Mouse (Mus musculus) forebrain, embryonic 12.5 days (tissue): ENCODE measurements at regions not wholly inside any gene's neighbourhood (a gene's known extent, or its start where the extent isn't known, plus 50 kb on each side); places are given as distances from the start of the nearest gene placed in this dataset.

Experiments
- ATAC-seq: fragments of 200-750 bp; cut with Nextera tagmentation; 2 replicates; pipeline ENCODE4 v1.8.0; 2017; ENCODE audit warnings: moderate TSS enrichment; ENCODE audit not compliant: low FRiP score
- H3K27ac ChIP-seq: fragments of 300-500 bp; sonication (generic); 2 replicates; pipeline ENCODE4 v1.5.1; 2016; ENCODE audit warnings: mild to moderate bottlenecking
- H3K27me3 ChIP-seq: fragments of 300-500 bp; sonication (generic); 2 replicates; pipeline ENCODE4 v1.6.1; 2016; ENCODE audit warnings: mild to moderate bottlenecking
- H3K36me3 ChIP-seq: fragments of 300-500 bp; sonication (generic); replicated peaks from 2 replicates; pipeline ENCODE4 v1.6.1; 2016; ENCODE audit warnings: mild to moderate bottlenecking
- H3K4me1 ChIP-seq: fragments of 300-500 bp; sonication (generic); 2 replicates; pipeline ENCODE4 v1.6.1; 2016
- H3K4me2 ChIP-seq: fragments of 300-500 bp; sonication (generic); 2 replicates; pipeline ENCODE4 v1.6.1; 2016; ENCODE audit warnings: mild to moderate bottlenecking, moderate library complexity
- H3K4me3 ChIP-seq: fragments of 300-500 bp; sonication (generic); replicated peaks from 2 replicates; pipeline ENCODE4 v1.5.1; 2016; ENCODE audit warnings: mild to moderate bottlenecking
- H3K9ac ChIP-seq: fragments of 300-500 bp; sonication (generic); 2 replicates; pipeline ENCODE4 v1.6.1; 2016; ENCODE audit warnings: mild to moderate bottlenecking
- H3K9me3 ChIP-seq: fragments of 300-500 bp; sonication (generic); 2 replicates; pipeline ENCODE4 v1.6.1; 2016
- WGBS: fragments of 180-500 bp; shearing (Covaris S2); methylation state at CpG from one replicate; pipeline ENCODE4 v1.1.7; 2016; 5-methylcytosine and 5-hydroxymethylcytosine counted together

- Histone ChIP-seq H3K27me3 (peaks cover 4% of the 10 kb centered on the region; the same call in 1 of the 2 replicates), H3K4me1 (peaks cover 21% of the 10 kb centered on the region), H3K4me3 (no peak overlapping the region), H3K27ac (no peak overlapping the region), H3K9me3 (no peaks in the 10 kb centered on the region), H3K4me2 (no peak overlapping the region), H3K36me3 (no peaks in the 10 kb centered on the region), H3K9ac (no peak overlapping the region)
- no peak for ATAC-seq
- WGBS: 14% methylated on average over 10 of the region's 10 CpGs
Measured at GRCm38 (mm10) chr8:8133001-8133785, 527.8 kb downstream of the Efnb2 start.

GRCm38 (mm10) chr8:8131961-8132376 is 529.1 kb downstream of the Efnb2 start:
- no peak overlapping the region for H3K4me2 ChIP-seq
- no peak overlapping the region for H3K4me3 ChIP-seq
- H3K27ac ChIP-seq: no peak overlapping the region
- no peak overlapping the region for H3K9ac ChIP-seq
- WGBS: 5% methylated on average over 3 of the region's 3 CpGs
- H3K27me3 ChIP-seq: peaks cover 4% of the 10 kb centered on the region; the same call in 1 of the 2 replicates
- H3K36me3 ChIP-seq: no peaks in the 10 kb centered on the region
- no peak for ATAC-seq
- no peaks in the 10 kb centered on the region for H3K9me3 ChIP-seq
- H3K4me1 ChIP-seq: peaks cover 21% of the 10 kb centered on the region

GRCm38 (mm10) chr8:8130806-8131205 is 530.2 kb downstream of the Efnb2 start:
- peaks cover 21% of the 10 kb centered on the region for H3K4me1 ChIP-seq
- no peak overlapping the region for H3K4me3 ChIP-seq
- no peak overlapping the region for H3K4me2 ChIP-seq
- 37% methylated on average over 2 of the region's 2 CpGs for WGBS
- ATAC-seq: no peak
- no peak overlapping the region for H3K27ac ChIP-seq
- H3K27me3 ChIP-seq: peaks cover 4% of the 10 kb centered on the region; the same call in 1 of the 2 replicates
- H3K36me3 ChIP-seq: no peaks in the 10 kb centered on the region
- no peak overlapping the region for H3K9ac ChIP-seq
- H3K9me3 ChIP-seq: no peaks in the 10 kb centered on the region

- no peak overlapping the region for H3K9ac ChIP-seq
- H3K4me1 ChIP-seq: no peaks in the 10 kb centered on the region
- H3K4me2 ChIP-seq: no peak overlapping the region
- no peaks in the 10 kb centered on the region for H3K36me3 ChIP-seq
- no peak for ATAC-seq
- H3K4me3 ChIP-seq: no peak overlapping the region
- H3K9me3 ChIP-seq: no peaks in the 10 kb centered on the region
- no peaks in the 10 kb centered on the region for H3K27me3 ChIP-seq
- 82% methylated on average over 6 of the region's 6 CpGs for WGBS
- H3K27ac ChIP-seq: no peak overlapping the region
Measured at GRCm38 (mm10) chr8:8115595-8116429, 545.2 kb downstream of the Efnb2 start.

- no peak for ATAC-seq
- Histone ChIP-seq H3K4me2 (no peak overlapping the region), H3K9me3 (no peaks in the 10 kb centered on the region), H3K27ac (no peak overlapping the region), H3K9ac (no peak overlapping the region), H3K27me3 (no peaks in the 10 kb centered on the region), H3K4me3 (no peak overlapping the region), H3K36me3 (no peaks in the 10 kb centered on the region), H3K4me1 (no peaks in the 10 kb centered on the region)
- 87% methylated on average over 3 of the region's 3 CpGs for WGBS
Measured at GRCm38 (mm10) chr8:8114604-8115003, 546.4 kb downstream of the Efnb2 start.

GRCm38 (mm10) chr8:8109785-8110350 is 551.2 kb downstream of the Efnb2 start:
- 71% methylated on average over 2 of the region's 2 CpGs for WGBS
- H3K9me3 ChIP-seq: no peaks in the 10 kb centered on the region
- H3K9ac ChIP-seq: no peak overlapping the region
- no peak overlapping the region for H3K4me2 ChIP-seq
- no peaks in the 10 kb centered on the region for H3K36me3 ChIP-seq
- H3K27ac ChIP-seq: no peak overlapping the region
- ATAC-seq: no peak
- H3K4me3 ChIP-seq: no peak overlapping the region
- no peaks in the 10 kb centered on the region for H3K4me1 ChIP-seq
- no peaks in the 10 kb centered on the region for H3K27me3 ChIP-seq

GRCm38 (mm10) chr8:8103492-8103891 is 557.5 kb downstream of the Efnb2 start:
- WGBS: 83% methylated on average over 3 of the region's 3 CpGs
- H3K9ac ChIP-seq: no peak overlapping the region
- no peak overlapping the region for H3K4me3 ChIP-seq
- no peak overlapping the region for H3K4me2 ChIP-seq
- ATAC-seq: no peak
- no peaks in the 10 kb centered on the region for H3K9me3 ChIP-seq
- H3K27ac ChIP-seq: no peak overlapping the region
- H3K36me3 ChIP-seq: no peaks in the 10 kb centered on the region
- H3K4me1 ChIP-seq: no peaks in the 10 kb centered on the region
- H3K27me3 ChIP-seq: no peaks in the 10 kb centered on the region

GRCm38 (mm10) chr8:8102010-8102727 is 558.9 kb downstream of the Efnb2 start:
- 85% methylated on average over 6 of the region's 6 CpGs for WGBS
- no peak for ATAC-seq
- Histone ChIP-seq H3K4me3 (no peak overlapping the region), H3K4me2 (no peak overlapping the region), H3K9ac (no peak overlapping the region), H3K27me3 (no peaks in the 10 kb centered on the region), H3K4me1 (no peaks in the 10 kb centered on the region), H3K9me3 (no peaks in the 10 kb centered on the region), H3K27ac (no peak overlapping the region), H3K36me3 (no peaks in the 10 kb centered on the region)

- no peak for ATAC-seq
- Histone ChIP-seq H3K4me2 (no peak overlapping the region), H3K4me1 (no peaks in the 10 kb centered on the region), H3K27me3 (no peaks in the 10 kb centered on the region), H3K27ac (no peak overlapping the region), H3K36me3 (no peaks in the 10 kb centered on the region), H3K9me3 (no peaks in the 10 kb centered on the region), H3K4me3 (no peak overlapping the region), H3K9ac (no peak overlapping the region)
Measured at GRCm38 (mm10) chr8:8092551-8092950, 568.5 kb downstream of the Efnb2 start.

- no peak overlapping the region for H3K27ac ChIP-seq
- no peak for ATAC-seq
- no peaks in the 10 kb centered on the region for H3K4me1 ChIP-seq
- no peak overlapping the region for H3K4me2 ChIP-seq
- H3K36me3 ChIP-seq: no peaks in the 10 kb centered on the region
- no peaks in the 10 kb centered on the region for H3K27me3 ChIP-seq
- no peaks in the 10 kb centered on the region for H3K9me3 ChIP-seq
- no peak overlapping the region for H3K4me3 ChIP-seq
- H3K9ac ChIP-seq: no peak overlapping the region
- WGBS: 77% methylated on average over 2 of the region's 2 CpGs
Measured at GRCm38 (mm10) chr8:8084652-8085051, 576.4 kb downstream of the Efnb2 start.

GRCm38 (mm10) chr8:8064074-8064473 is 597.0 kb downstream of the Efnb2 start:
- no peak overlapping the region for H3K4me3 ChIP-seq
- no peak overlapping the region for H3K9ac ChIP-seq
- ATAC-seq: no peak
- H3K9me3 ChIP-seq: no peaks in the 10 kb centered on the region
- H3K36me3 ChIP-seq: no peaks in the 10 kb centered on the region
- H3K4me2 ChIP-seq: no peak overlapping the region
- H3K27ac ChIP-seq: no peak overlapping the region
- 97% methylated on average over 2 of the region's 2 CpGs for WGBS
- no peaks in the 10 kb centered on the region for H3K4me1 ChIP-seq
- no peaks in the 10 kb centered on the region for H3K27me3 ChIP-seq
